Mouse (Mus musculus) heart, postnatal 25 days (tissue): ENCODE measurements around the gene Sgsh. TPM values are rescaled to one million over a fixed set of nuclear protein-coding genes. Genes with fewer than 3 reads are reported as not detected.

Experiments used
- DNase-seq: peaks from one replicate; pipeline ENCODE4 v3.0.0; 2022; ENCODE audit warnings: low spot score
- intact Hi-C: fragments of 180-260 bp; cut with DNase I; formaldehyde crosslinking; loops from one replicate; pipeline ENCODE4 v1.15.1; 2025
- total RNA-seq, 2 experiments: library from RNA; stranded (reverse); gene quantifications; 2 replicates each; pipeline ENCODE4 v1.2.3; 2021

The Sgsh gene
- total RNA-seq, 2 experiments from 2014 or later = 4.8 to 5.1 TPM

DNA sequence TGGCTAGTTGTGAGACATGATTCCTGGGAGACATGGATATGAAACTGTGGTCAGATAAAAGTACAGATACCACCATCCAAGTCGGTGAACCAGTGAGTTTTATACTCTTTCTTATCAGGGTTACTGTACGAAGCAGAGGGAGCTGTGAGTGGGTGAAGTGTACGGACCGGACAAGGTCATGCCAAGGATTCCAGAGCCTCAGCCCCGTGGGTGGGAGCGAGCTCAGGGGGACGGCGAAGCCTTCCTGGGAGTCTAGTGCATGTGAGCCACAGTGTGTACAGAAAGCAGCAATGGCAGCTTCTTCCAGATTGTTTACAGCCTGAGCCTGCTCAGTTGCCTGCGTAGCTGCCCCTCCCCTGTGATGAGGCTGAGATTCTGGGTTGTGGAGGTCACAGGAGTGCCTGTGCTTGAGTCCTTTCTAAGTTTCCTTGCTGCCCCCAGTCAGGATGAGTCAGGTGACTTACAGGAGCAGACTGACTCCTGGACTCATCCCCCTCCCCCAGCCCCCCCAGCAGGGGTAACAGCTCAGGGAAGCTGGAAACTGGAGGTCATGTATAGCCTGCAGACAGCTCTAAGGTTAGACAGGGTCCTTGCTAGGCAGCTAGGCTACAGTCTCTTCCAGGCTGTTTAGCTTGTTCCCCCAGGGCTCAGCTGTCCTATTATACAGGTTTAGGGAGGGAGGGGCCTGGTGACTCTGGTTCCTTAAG, 26.4 kb upstream of the Sgsh start:
- DNase-seq = no peak
- intact Hi-C loops = no loop called here

DNA sequence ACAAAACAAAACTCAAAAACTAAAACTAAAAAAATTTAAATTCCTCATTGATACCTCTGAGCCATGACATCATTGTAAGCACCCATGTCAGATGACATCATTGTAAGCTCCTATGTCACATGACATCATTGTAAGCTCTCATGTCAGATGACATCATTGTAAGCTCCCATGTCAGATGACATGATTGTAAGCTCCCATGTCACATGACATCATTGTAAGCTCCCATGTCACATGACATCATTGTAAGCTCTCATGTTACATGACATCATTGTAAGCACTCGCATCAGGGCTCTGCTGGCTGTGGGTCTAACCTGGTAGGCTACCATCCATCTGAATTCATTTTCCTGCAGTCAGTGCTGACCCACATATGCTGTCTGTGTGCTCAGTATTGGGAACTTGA, 23.2 kb upstream of the Sgsh start:
- intact Hi-C loops = no loop called here
- DNase-seq = no peak

- intact Hi-C loops = no loop called here
- DNase-seq = no peak
Observed at GRCm38 (mm10) chr11:119377326-119377725, 22.0 kb upstream of the Sgsh start.

GRCm38 (mm10) chr11:119375425-119375824, 20.1 kb upstream of the Sgsh start:
- intact Hi-C loops = no loop called here
- DNase-seq = no peak

DNA sequence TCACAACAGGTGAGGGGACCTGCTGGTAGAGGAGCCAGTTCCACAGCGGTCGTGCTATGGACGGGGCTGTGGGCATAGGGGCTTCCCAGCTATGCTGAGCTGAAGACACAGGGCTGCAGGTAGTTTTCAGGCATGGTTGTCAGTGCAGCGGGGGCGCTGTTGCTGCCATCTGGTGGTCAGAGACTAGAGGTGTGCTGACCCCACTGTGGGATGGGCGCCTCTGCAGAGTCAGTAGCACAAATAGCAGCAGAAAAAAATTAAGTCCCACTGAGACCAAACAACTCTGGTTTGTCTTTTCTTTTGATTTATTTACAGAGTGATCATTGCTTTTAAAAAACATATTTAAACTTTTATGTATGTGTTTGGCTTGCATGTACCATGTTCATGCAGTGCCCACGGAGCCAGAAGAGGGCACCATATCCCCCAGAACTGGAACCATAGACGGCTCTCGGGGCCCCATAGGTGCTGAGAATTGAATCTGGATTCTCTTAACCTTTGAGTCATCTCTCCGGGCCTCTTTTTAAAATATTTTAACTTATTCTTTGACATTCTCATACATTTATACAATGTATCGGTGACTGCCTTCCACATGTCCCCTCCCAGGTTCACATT, 8.3 kb upstream of the Sgsh start:
- peak; percentile 34 for DNase-seq
- intact Hi-C loops = loop anchor here (1.0 to 5.0 kb wide), 2 partner anchors 23 to 39 kb away; no protein-coding TSS in a partner anchor

GRCm38 (mm10) chr11:119362769-119363533, 7.6 kb upstream of the Sgsh start:
- intact Hi-C loops = loop anchor here (1.0 to 5.0 kb wide), 2 partner anchors 23 to 39 kb away; no protein-coding TSS in a partner anchor
- no peak for DNase-seq

DNA sequence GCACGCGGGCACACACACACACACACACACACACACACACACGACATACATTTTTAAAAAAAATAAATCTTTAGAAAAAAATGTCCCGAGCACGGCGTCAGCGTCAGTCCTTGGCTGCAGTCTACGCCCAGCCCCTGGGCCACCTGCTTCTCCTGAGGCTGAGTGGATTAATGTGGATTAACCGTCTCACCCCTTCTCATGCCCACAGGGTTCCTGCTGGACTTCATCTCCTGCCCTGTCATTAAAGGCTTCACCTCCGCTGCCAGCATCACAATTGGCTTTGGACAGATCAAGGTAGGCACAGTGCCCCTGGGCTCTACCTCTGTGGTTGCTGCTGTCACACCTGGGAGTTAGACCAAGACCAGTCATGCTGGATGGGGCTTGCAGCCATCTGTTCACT, 3.8 kb upstream of the Sgsh start:
- intact Hi-C loops = loop anchor here (5.0 kb wide), 1 partner anchor 33 kb away; the partner anchor contains the start of gene Rnf213
- no peak for DNase-seq

GRCm38 (mm10) chr11:119354798-119355442, 416 bp downstream of the Sgsh start:
- intact Hi-C loops = loop anchor here (5.0 kb wide), 1 partner anchor 37 kb away; the partner anchor contains the start of gene Rnf213
- peak; percentile 28 for DNase-seq

DNA sequence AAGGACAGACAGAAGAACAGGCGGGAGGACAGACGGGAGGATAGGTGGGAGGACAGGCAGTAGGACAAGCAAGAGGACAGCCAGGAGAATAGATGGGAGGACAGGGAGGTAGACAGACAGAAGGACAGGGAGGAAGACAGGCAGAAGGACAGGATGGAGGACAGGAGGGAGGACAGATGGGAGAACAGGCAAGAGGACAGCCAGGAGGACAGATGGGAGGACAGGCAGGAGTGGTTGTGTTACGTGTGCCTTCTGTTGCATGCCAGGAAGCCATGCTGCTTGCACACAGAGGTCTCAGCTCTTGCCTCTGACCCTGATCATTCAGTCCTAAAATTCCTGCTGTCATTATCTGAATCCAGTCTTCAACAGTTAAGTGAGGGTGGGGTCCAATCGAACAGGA, 1.4 kb downstream of the Sgsh start:
- no peak for DNase-seq
- intact Hi-C loops = no loop called here

- intact Hi-C loops = no loop called here
- no peak for DNase-seq
Observed at GRCm38 (mm10) chr11:119352113-119352512, 3.2 kb downstream of the Sgsh start.

DNA sequence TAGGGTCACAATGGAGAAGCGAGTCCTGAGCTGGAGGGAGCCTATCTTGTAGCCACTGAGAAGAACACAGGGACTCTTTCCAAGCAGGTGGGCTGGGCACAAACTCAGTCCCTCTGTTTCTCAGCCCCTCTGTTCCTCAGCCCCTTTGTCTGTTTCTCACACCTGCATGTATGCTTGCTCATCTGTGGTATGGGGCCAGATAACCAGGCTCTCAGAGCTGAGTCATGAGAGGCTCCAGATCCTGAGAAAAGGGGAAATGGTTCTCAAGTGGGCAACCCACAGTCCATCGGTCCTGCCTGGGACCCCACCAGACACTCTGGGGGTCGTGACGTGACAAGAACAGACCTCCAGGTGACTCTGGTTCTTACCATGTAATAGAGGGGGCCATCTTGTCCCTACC, 8.2 kb downstream of the Sgsh start:
- DNase-seq = no peak
- intact Hi-C loops = no loop called here

GRCm38 (mm10) chr11:119344865-119345264, 10.5 kb downstream of the Sgsh start:
- intact Hi-C loops = loop anchor here (5.0 kb wide), 1 partner anchor 147 kb away; the partner anchor contains the start of gene Endov
- DNase-seq = no peak

GRCm38 (mm10) chr11:119344178-119344577, 11.2 kb downstream of the Sgsh start:
- intact Hi-C loops = loop anchor here (5.0 kb wide), 1 partner anchor 148 kb away; the partner anchor contains the start of gene Endov

DNA sequence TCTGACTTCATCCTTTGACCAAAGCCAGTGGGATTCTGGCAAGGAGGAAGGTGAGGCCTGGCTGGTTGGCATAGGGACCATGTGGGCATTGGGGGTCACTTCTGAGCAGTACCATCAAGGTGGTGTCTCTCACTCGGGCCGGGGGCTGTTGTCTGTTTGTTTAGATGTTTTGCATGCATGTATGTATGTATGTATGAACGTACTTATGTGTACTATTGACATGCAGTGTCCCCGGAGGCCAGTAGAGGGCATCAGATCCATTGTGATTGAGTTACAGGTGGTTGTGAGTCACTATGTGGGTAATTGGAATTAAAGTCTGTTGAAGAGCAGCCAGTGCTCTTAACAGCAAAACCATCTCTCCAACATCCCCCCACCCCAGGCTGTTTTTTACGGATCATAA, 15.7 kb downstream of the Sgsh start:
- intact Hi-C loops = loop anchor here (1.0 to 5.0 kb wide), 4 partner anchors 24 to 153 kb away; partner anchors contain the start of gene Endov
- no peak for DNase-seq

More at GRCm38 (mm10) chr11:119344178-119344577, 11.2 kb downstream of the Sgsh start:
- DNase-seq = no peak

GRCm38 (mm10) chr11:119339179-119339578, 16.2 kb downstream of the Sgsh start:
- intact Hi-C loops = loop anchor here (5.0 kb wide), 1 partner anchor 103 kb away; no protein-coding TSS in a partner anchor
- no peak for DNase-seq

GRCm38 (mm10) chr11:119338271-119339059, 16.9 kb downstream of the Sgsh start:
- DNase-seq = no peak
- intact Hi-C loops = loop anchor here (5.0 kb wide), 1 partner anchor 104 kb away; no protein-coding TSS in a partner anchor

DNA sequence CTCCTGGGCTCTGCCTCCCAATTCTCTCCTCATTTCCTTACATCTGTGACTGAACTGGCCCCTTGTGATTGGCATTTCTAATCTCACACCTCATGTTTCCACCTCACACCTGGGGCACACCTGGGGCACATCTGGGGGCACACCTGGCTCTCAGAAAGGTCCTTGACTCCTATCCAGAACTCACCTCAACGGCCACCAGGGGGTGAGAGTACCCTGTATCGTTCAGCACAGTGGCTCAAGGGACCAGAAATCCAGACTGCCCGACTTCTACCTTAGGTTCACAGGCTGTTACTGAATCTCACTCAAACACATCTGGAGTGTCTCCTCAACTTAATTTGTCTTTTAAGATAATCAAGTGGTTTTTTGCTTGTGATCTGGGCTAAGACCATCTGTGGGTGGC, 23.4 kb downstream of the Sgsh start:
- DNase-seq = no peak
- intact Hi-C loops = no loop called here

GRCm38 (mm10) chr11:119330592-119330991, 24.7 kb downstream of the Sgsh start:
- DNase-seq = no peak
- intact Hi-C loops = no loop called here

DNA sequence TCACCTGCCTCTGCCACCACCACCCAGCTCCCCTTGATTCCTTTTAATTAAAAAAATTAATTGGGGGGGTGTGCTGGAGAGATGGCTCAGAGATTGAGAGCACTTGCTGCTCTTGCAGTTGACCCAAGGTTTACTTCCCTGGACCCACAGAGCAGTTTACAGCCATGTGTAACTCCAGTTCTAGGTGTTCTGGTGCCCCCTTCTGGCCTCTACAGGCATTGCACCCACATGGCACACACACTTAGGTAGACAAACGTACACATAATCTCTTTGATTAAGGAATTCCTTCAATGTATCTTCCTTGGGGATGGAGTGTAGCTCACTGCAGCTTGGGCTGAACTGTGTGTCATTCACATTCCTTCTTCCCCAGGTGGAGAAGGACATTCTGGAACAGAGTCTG, 30.3 kb downstream of the Sgsh start:
- no peak for DNase-seq
- intact Hi-C loops = no loop called here
